13 mouse cellular contexts compared by ENCODE assay signal in the genomic region with DNA sequence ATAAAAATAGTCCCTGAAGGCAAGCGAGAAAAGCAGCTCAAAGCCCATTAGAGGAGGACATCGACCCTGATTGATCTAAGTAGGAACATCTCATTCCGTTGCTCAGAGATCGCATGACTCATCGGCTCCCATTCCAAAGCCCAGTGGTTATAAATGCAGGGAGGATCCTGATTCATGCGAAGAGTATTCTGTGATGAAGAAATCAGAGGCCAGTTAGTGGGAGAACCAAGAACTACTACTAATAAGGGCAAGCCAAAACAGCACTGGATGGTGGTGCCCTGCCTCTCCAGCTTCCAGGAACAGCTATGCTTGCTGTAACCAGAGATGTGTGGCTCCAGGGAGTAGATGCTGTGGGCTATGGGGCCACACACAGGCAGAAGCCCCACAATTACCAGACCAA.
DNase-seq lines count a peak whose midpoint lies in the region; ATAC-seq lines count a peak whose summit lies in the region.
"Had no signal": no experiment of that assay in that cellular context is flagged by ENCODE, and none has a peak within 500 bp of the region (broad histone marks: within the 10 kb centered on the region; RNA-seq: fewer than 3 reads in every experiment).

No protein-coding gene starts in this region.

- WGBS in forebrain, embryonic 11.5 days, result 90% methylated on average over 6 of the region's 6 CpGs

- no peak overlapping the region for H3K27ac ChIP-seq in forebrain, embryonic 11.5 days (ENCODE audit: low read depth, low read length)
- H3K27ac ChIP-seq: embryonic facial prominence, embryonic 13.5 days; kidney, embryonic 15.5 days had no signal

- no peaks in the 10 kb centered on the region for H3K36me3 ChIP-seq in forebrain, embryonic 11.5 days (ENCODE audit: control insufficient read depth, insufficient read depth, low read length)
- H3K36me3 ChIP-seq: embryonic facial prominence, embryonic 13.5 days; kidney, embryonic 15.5 days had no signal

- H3K4me2 ChIP-seq in forebrain, embryonic 11.5 days (ENCODE audit: low read depth, low read length, severe bottlenecking), result no peak overlapping the region
- H3K4me2 ChIP-seq: embryonic facial prominence, embryonic 13.5 days; kidney, embryonic 15.5 days had no signal

- H3K27me3 ChIP-seq in forebrain, embryonic 11.5 days (ENCODE audit: control insufficient read depth, insufficient read depth, low read length), result no peaks in the 10 kb centered on the region
- H3K27me3 ChIP-seq: embryonic facial prominence, embryonic 13.5 days; kidney, embryonic 15.5 days had no signal

- no peak overlapping the region for H3K4me3 ChIP-seq in forebrain, embryonic 11.5 days (ENCODE audit: low read depth, low read length)
- H3K4me3 ChIP-seq: embryonic facial prominence, embryonic 13.5 days; kidney, embryonic 15.5 days had no signal

- H3K4me1 ChIP-seq in forebrain, embryonic 11.5 days (replicated peaks; ENCODE audit: control insufficient read depth, insufficient read depth, low read length), result no peaks in the 10 kb centered on the region

- no peak overlapping the region for H3K9ac ChIP-seq in forebrain, embryonic 11.5 days (ENCODE audit: low read length)
- H3K9ac ChIP-seq: embryonic facial prominence, embryonic 13.5 days; kidney, embryonic 15.5 days had no signal

- intact Hi-C loops in heart, postnatal 25 days (cut with DNase I), result no loop called here

- DNase-seq in heart, adult 18-20 months, result peak; percentile 43 to 63
- no peak for DNase-seq in heart, postnatal 25 days (ENCODE audit: low spot score)
- DNase-seq in urinary bladder, postnatal 14 days (ENCODE audit: low spot score), result peak; percentile 68
- DNase-seq in urinary bladder, adult 2 months (ENCODE audit: low spot score), result no peak
- peak; percentile 77 for DNase-seq in fat pad, adult 2 months (ENCODE audit: extremely low read depth, low read depth, low spot score)
- peak; percentile 72 for DNase-seq in skeletal muscle tissue, adult 2 months (ENCODE audit: low read depth, low spot score)
- DNase-seq in right cerebral cortex, postnatal 10 days (ENCODE audit: low spot score in 2 of 2), result no peak
- no peak for DNase-seq in forebrain, embryonic 11.5 days (ENCODE audit: low spot score)
- DNase-seq: cerebellum, adult 9-10 months; right cerebral cortex, postnatal 14 days had no signal

- no peak for ATAC-seq in forebrain, embryonic 11.5 days (replicated peaks; ENCODE audit: low FRiP score)
- ATAC-seq: activated CD4-positive, CD25-positive, alpha-beta regulatory T cell, adult 4 months had no signal

- no peaks in the 10 kb centered on the region for H3K9me3 ChIP-seq in forebrain, embryonic 11.5 days (ENCODE audit: control insufficient read depth, low read length)
- H3K9me3 ChIP-seq: embryonic facial prominence, embryonic 13.5 days; kidney, embryonic 15.5 days had no signal

Comparison
In these comparisons a context has a peak if more than half of its experiments do, and no peak if none do; other contexts are left out.
1. DNase-seq: peak in heart, adult 18-20 months (2 of 2), urinary bladder, postnatal 14 days (single experiment), fat pad, adult 2 months (single experiment) and skeletal muscle tissue, adult 2 months (single experiment); none in heart, postnatal 25 days (single experiment), urinary bladder, adult 2 months (single experiment), right cerebral cortex, postnatal 10 days (0 of 2) and forebrain, embryonic 11.5 days (single experiment).